Mouse (Mus musculus) ovary, postnatal 10 days (tissue): ENCODE results near the gene Nlrp4f.

ENCODE experiments used
- DNase-seq: peaks from one replicate; pipeline ENCODE4 v3.0.0; 2022; ENCODE audit warnings: low spot score

Gene Nlrp4f

GRCm38 (mm10) chr13:65205877-65206276 is at the start of gene Nlrp4f:
Nlrp4f (minus strand) TSS chr13:65205977.
- DNase-seq = no peak

GRCm38 (mm10) chr13:65243273-65243672 is 37.5 kb upstream of the Nlrp4f start:
- DNase-seq = no peak

GRCm38 (mm10) chr13:65242319-65242787 is 36.6 kb upstream of the Nlrp4f start:
- DNase-seq = no peak

GRCm38 (mm10) chr13:65241627-65242318 is 36.0 kb upstream of the Nlrp4f start:
- DNase-seq = no peak

GRCm38 (mm10) chr13:65241099-65241626 is 35.4 kb upstream of the Nlrp4f start:
- peak; percentile 98 for DNase-seq

- DNase-seq = peak; percentile 96
Measured at GRCm38 (mm10) chr13:65240509-65241098, 34.8 kb upstream of the Nlrp4f start.

GRCm38 (mm10) chr13:65237211-65237610 is 31.4 kb upstream of the Nlrp4f start:
- DNase-seq = no peak

- no peak for DNase-seq
Measured at GRCm38 (mm10) chr13:65226657-65227056, 20.9 kb upstream of the Nlrp4f start.

GRCm38 (mm10) chr13:65225945-65226344 is 20.2 kb upstream of the Nlrp4f start:
- DNase-seq = no peak

GRCm38 (mm10) chr13:65200667-65201066 is 5.1 kb downstream of the Nlrp4f start:
- DNase-seq = no peak

GRCm38 (mm10) chr13:65176472-65177091 is 29.2 kb downstream of the Nlrp4f start:
- no peak for DNase-seq

GRCm38 (mm10) chr13:65175734-65176471 is 29.9 kb downstream of the Nlrp4f start:
- no peak for DNase-seq

GRCm38 (mm10) chr13:65174102-65174501 is 31.7 kb downstream of the Nlrp4f start:
- DNase-seq = no peak

GRCm38 (mm10) chr13:65149940-65150339 is 55.8 kb downstream of the Nlrp4f start, which contains the start of gene Olfr466:
Olfr466 (plus strand) TSS chr13:65150240.
- no peak for DNase-seq

- no peak for DNase-seq
Measured at GRCm38 (mm10) chr13:65137789-65138188, 68.0 kb downstream of the Nlrp4f start, which contains the start of gene Olfr465-ps1. Olfr465-ps1 (plus strand) TSS chr13:65138089.
